Mouse (Mus musculus) liver, embryonic 15.5 days (tissue): ENCODE results near the gene Tmem235. TPM values are rescaled to one million over a fixed set of nuclear protein-coding genes. Genes with fewer than 3 reads are reported as not detected.

Experiments used
- ATAC-seq: fragments of 200-750 bp; cut with Nextera tagmentation; 2 replicates; pipeline ENCODE4 v1.8.0; 2017; ENCODE audit warnings: moderate number of reproducible peaks, mild to moderate bottlenecking, moderate library complexity; ENCODE audit not compliant: insufficient read depth
- H3K27ac ChIP-seq: fragments of 300-500 bp; sonication (generic); replicated peaks from 2 replicates; pipeline ENCODE4 v1.5.1; 2015; ENCODE audit warnings: mild to moderate bottlenecking, inconsistent platforms
- H3K27me3 ChIP-seq: fragments of 300-500 bp; sonication (generic); 2 replicates; pipeline ENCODE4 v1.6.1; 2015; ENCODE audit warnings: mild to moderate bottlenecking, inconsistent platforms
- H3K36me3 ChIP-seq: fragments of 300-500 bp; sonication (generic); replicated peaks from 2 replicates; pipeline ENCODE4 v1.6.1; 2015; ENCODE audit warnings: moderate library complexity, mild to moderate bottlenecking, inconsistent platforms
- H3K4me1 ChIP-seq: fragments of 300-500 bp; sonication (generic); replicated peaks from 2 replicates; pipeline ENCODE4 v1.6.1; 2015; ENCODE audit warnings: inconsistent platforms
- H3K4me2 ChIP-seq: fragments of 300-500 bp; sonication (generic); 2 replicates; pipeline ENCODE4 v1.6.1; 2015; ENCODE audit warnings: moderate library complexity, mild to moderate bottlenecking, inconsistent platforms
- H3K4me3 ChIP-seq: fragments of 300-500 bp; sonication (generic); replicated peaks from 2 replicates; pipeline ENCODE4 v1.5.1; 2015; ENCODE audit warnings: mild to moderate bottlenecking, inconsistent platforms
- H3K9ac ChIP-seq: fragments of 300-500 bp; sonication (generic); 2 replicates; pipeline ENCODE4 v1.6.1; 2015; ENCODE audit warnings: moderate library complexity, mild to moderate bottlenecking, inconsistent platforms
- H3K9me3 ChIP-seq: fragments of 300-500 bp; sonication (generic); replicated peaks from 2 replicates; pipeline ENCODE4 v1.6.1; 2016; ENCODE audit warnings: inconsistent platforms
- WGBS: fragments of 180-500 bp; shearing (Covaris S2); methylation state at CpG from one replicate; pipeline ENCODE4 v1.1.7; 2015; ENCODE audit warnings: mixed read lengths; ENCODE audit not compliant: insufficient replicate concordance; 5-methylcytosine and 5-hydroxymethylcytosine counted together
- polyA plus RNA-seq: library from polyadenylated mRNA; unstranded; fragments of >200 nt; fragmentation: Nextera tagmentation; extraction: Ambion mirVana; gene quantifications from 2 replicates; pipeline ENCODE4 v1.2.1, GENCODE M21; 2015

The Tmem235 gene
- polyA plus RNA-seq, 1 experiment from 2014 or later: not detected

GRCm38 (mm10) chr11:117824060-117824969 lies 36.2 kb upstream of the Tmem235 start:
- WGBS: 18% methylated on average over 23 of the region's 23 CpGs
- peaks cover 51% of the 10 kb centered on the region for H3K36me3 ChIP-seq
- peak overlapping the region; percentile 90 for H3K9ac ChIP-seq
- ATAC-seq: peak; percentile 59
- peak overlapping the region; percentile 90 for H3K4me2 ChIP-seq
- no peaks in the 10 kb centered on the region for H3K9me3 ChIP-seq
- no peaks in the 10 kb centered on the region for H3K27me3 ChIP-seq
- H3K4me1 ChIP-seq: peaks cover 82% of the 10 kb centered on the region
- peak overlapping the region; percentile 93 for H3K27ac ChIP-seq
- peak overlapping the region; percentile 84 for H3K4me3 ChIP-seq

DNA sequence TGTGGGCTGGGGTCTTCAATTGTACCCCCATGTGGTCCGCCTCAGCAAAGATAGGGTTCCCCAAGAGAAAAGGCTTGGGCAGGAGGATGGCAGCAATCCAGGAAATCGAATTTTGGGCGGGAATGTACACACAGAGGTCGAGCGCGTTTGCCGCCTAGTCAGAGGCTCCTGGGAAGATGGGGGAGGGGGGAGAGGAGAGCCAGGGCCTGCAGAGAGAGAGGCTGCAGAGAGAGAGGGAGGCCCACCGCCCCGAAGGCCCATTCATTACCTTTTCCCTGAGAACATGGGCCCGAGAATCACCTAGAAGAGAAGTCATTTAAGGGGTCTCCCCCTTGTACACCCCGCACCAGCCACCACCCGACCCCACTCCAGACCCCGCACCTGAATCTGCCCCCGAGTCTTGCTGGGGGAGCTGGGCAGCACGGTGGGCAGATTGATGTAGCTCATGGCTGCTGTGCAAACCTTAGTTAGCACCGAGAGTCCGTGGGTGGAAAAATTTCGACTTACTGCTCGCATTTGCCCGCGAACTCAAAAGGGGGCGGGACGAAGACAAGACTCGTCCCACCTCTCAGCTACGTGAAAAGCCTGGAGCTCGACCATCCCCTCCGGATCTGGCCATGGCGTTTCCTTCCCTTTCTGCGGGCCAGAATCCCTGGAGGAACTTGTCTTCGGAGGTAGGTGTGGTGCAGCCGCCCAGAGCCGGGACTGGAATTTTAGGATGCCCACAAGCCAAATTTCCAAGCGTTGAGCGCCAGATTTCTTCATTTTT lies 35.0 kb upstream of the Tmem235 start, which contains the start of the genes Afmid and Tk1:
Gene Afmid, plus strand, starts transcription at position 592 of the 769 bp plus-strand sequence.
Gene Tk1, minus strand, starts transcription at position 760 of the 769 bp plus-strand sequence.
- ATAC-seq: peak; percentile 58
- Histone ChIP-seq H3K4me1 (peaks cover 90% of the 10 kb centered on the region), H3K4me3 (peak within 1 kb of the TSS; percentile 84), H3K36me3 (peaks cover 39% of the 10 kb centered on the region), H3K27ac (peak within 1 kb of the TSS; percentile 93), H3K27me3 (no peaks in the 10 kb centered on the region), H3K9ac (peak within 1 kb of the TSS; percentile 90), H3K9me3 (no peaks in the 10 kb centered on the region), H3K4me2 (peak within 1 kb of the TSS; percentile 90)
- WGBS: under 1% methylated on average over 34 of the region's 34 CpGs

- peak overlapping the region; percentile 93 for H3K27ac ChIP-seq
- peaks cover 32% of the 10 kb centered on the region for H3K36me3 ChIP-seq
- no peaks in the 10 kb centered on the region for H3K9me3 ChIP-seq
- H3K4me3 ChIP-seq: peak overlapping the region; percentile 84
- H3K4me2 ChIP-seq: peak overlapping the region; percentile 90
- H3K9ac ChIP-seq: peak overlapping the region; percentile 90
- ATAC-seq: no peak
- 46% methylated on average over 5 of the region's 5 CpGs for WGBS
- H3K4me1 ChIP-seq: peaks cover 91% of the 10 kb centered on the region
- H3K27me3 ChIP-seq: no peaks in the 10 kb centered on the region
These were observed 34.4 kb upstream of the Tmem235 start for GRCm38 (mm10) chr11:117826164-117826563.

DNA sequence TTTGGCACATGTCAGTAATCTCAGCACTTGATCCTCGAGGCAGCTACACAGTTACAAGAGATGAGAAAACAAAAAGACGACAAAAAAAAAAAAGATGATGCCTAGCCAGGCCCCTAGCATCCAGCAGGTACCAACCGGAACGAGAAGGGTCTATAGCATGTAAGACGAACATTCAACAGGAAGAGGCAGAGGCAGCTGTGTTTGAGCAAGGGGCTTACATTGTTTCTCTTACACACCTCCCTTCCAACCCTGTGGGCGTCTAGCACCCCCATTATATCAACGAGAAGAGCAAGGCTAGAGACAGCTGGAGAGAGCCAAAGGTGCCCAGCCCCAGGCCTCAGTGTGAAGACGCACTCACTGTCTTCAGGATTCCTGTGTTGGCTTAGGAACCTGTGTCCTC lies 33.6 kb upstream of the Tmem235 start:
- ATAC-seq: no peak
- 67% methylated on average over 8 of the region's 8 CpGs for WGBS
- peak overlapping the region; percentile 84; the same call in 1 of the 2 replicates for H3K4me3 ChIP-seq
- H3K9me3 ChIP-seq: no peaks in the 10 kb centered on the region
- H3K36me3 ChIP-seq: peaks cover 25% of the 10 kb centered on the region
- H3K4me2 ChIP-seq: peak overlapping the region; percentile 90
- peaks cover 91% of the 10 kb centered on the region for H3K4me1 ChIP-seq
- no peaks in the 10 kb centered on the region for H3K27me3 ChIP-seq
- peak overlapping the region; percentile 21; the same call in 1 of the 2 replicates for H3K9ac ChIP-seq
- peak overlapping the region; percentile 93 for H3K27ac ChIP-seq

DNA sequence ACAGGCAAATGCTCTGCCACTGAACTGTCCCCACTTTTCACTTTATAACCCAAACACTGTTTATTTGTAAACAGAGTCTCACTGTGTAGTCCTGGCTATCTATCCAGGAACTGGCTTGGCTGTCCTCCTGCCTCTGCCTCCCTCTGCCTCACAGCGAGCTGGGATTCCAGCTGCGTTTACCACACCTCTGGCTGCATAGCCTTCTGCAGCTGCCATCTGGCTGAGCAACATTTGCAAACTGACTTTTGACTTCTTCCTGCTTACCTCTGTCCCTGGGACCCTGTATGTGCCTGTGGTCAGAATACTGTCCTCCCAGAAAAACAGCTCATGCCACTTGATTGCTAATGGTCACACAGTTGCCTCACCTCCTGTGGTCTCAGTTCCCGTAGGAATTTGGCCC lies 33.2 kb upstream of the Tmem235 start:
- Histone ChIP-seq H3K4me2 (peak overlapping the region; percentile 90), H3K4me3 (no peak overlapping the region), H3K36me3 (peaks cover 20% of the 10 kb centered on the region), H3K27ac (peak overlapping the region; percentile 93), H3K4me1 (peaks cover 92% of the 10 kb centered on the region), H3K9ac (peak overlapping the region; percentile 26; the same call in 1 of the 2 replicates), H3K27me3 (no peaks in the 10 kb centered on the region), H3K9me3 (no peaks in the 10 kb centered on the region)
- no peak for ATAC-seq
- 51% methylated on average over 3 of the region's 3 CpGs for WGBS

GRCm38 (mm10) chr11:117828149-117828887 lies 32.2 kb upstream of the Tmem235 start:
- ATAC-seq: no peak
- 43% methylated on average over 18 of the region's 18 CpGs for WGBS
- H3K9ac ChIP-seq: peak overlapping the region; percentile 26

GRCm38 (mm10) chr11:117828888-117829604 lies 31.5 kb upstream of the Tmem235 start:
- 14% methylated on average over 9 of the region's 9 CpGs for WGBS
- Histone ChIP-seq H3K9me3 (no peaks in the 10 kb centered on the region), H3K4me1 (peaks cover 89% of the 10 kb centered on the region), H3K4me3 (no peak overlapping the region), H3K36me3 (peaks cover 3% of the 10 kb centered on the region), H3K27ac (peak overlapping the region; percentile 93), H3K9ac (0 out of 2 replicates have a peak overlapping the region, but pooled peaks have one; percentile 7), H3K4me2 (peak overlapping the region; percentile 90), H3K27me3 (no peaks in the 10 kb centered on the region)
- ATAC-seq: peak; percentile 19

More at GRCm38 (mm10) chr11:117828149-117828887, 32.2 kb upstream of the Tmem235 start:
- Histone ChIP-seq H3K9me3 (no peaks in the 10 kb centered on the region), H3K4me2 (peak overlapping the region; percentile 90), H3K4me3 (no peak overlapping the region; the same call in 1 of the 2 replicates), H3K27me3 (no peaks in the 10 kb centered on the region), H3K36me3 (peaks cover 11% of the 10 kb centered on the region), H3K4me1 (peaks cover 92% of the 10 kb centered on the region), H3K27ac (peak overlapping the region; percentile 93)

DNA sequence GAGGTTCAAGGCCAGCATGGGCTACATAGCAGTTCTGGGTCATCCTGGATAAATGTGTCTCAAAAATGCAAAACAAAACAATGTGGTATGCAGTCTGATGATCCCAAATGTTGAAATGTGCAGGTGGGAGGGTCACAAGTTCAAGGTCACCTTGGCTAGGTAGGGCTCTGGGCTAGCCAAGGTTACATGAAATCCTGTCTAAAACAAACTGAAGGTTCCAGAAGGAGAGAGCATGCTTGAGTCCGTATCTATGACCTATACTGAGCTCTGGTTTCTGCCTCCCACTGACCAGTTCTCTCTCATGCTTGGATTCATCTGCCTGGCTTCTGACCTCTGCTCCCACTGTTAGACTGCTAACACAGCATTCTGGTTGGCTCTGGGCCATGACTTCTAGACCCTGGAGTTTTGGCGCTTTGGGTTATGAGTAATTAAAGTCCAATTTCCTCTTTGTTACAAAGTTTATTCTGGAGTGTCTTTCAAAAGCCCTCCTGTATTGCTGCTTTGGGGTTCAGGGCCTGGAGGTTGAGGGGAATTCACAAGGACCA lies 30.8 kb upstream of the Tmem235 start:
- H3K9me3 ChIP-seq: no peaks in the 10 kb centered on the region
- H3K4me2 ChIP-seq: peak overlapping the region; percentile 34; the same call in 1 of the 2 replicates
- peak overlapping the region; percentile 93 for H3K27ac ChIP-seq
- 59% methylated on average over 2 of the region's 2 CpGs for WGBS
- H3K36me3 ChIP-seq: no peaks in the 10 kb centered on the region
- H3K4me3 ChIP-seq: no peak overlapping the region
- peak overlapping the region; percentile 29; the same call in 1 of the 2 replicates for H3K9ac ChIP-seq
- peaks cover 91% of the 10 kb centered on the region for H3K4me1 ChIP-seq
- H3K27me3 ChIP-seq: no peaks in the 10 kb centered on the region
- ATAC-seq: no peak

- peak; percentile 2; the same call in 1 of the 2 replicates for ATAC-seq
- no peaks in the 10 kb centered on the region for H3K36me3 ChIP-seq
- no peaks in the 10 kb centered on the region for H3K9me3 ChIP-seq
- WGBS: 48% methylated on average over 9 of the region's 9 CpGs
- peak overlapping the region; percentile 93 for H3K27ac ChIP-seq
- H3K4me3 ChIP-seq: no peak overlapping the region
- H3K9ac ChIP-seq: 0 out of 2 replicates have a peak overlapping the region, but pooled peaks have one; percentile 71
- H3K27me3 ChIP-seq: no peaks in the 10 kb centered on the region
- H3K4me2 ChIP-seq: peak overlapping the region; percentile 34
- H3K4me1 ChIP-seq: peaks cover 97% of the 10 kb centered on the region
These were observed 30.2 kb upstream of the Tmem235 start for GRCm38 (mm10) chr11:117830401-117830800.
